Mouse (Mus musculus) kidney, embryonic 15.5 days (tissue): ENCODE measurements around the gene Cfd. TPM values are rescaled to one million over a fixed set of nuclear protein-coding genes. Genes with fewer than 3 reads are reported as not detected.

Source experiments
- microRNA-seq: library from miRNA; unstranded; fragments of <30 nt; microRNA quantifications from one replicate; pipeline ENCODE4, GENCODE M21; 2016
- polyA plus RNA-seq: library from polyadenylated mRNA; unstranded; fragments of >200 nt; fragmentation: Nextera tagmentation; extraction: Ambion mirVana; gene quantifications from 2 replicates; pipeline ENCODE4 v1.2.1, GENCODE M21; 2015

Gene Cfd
- polyA plus RNA-seq, 1 experiment from 2014 or later, result not detected

Small RNA genes lying within 50 kb of the gene (microRNA-seq; reads per million reads assigned to microRNA genes)
- gene Mir6910, result not detected

Other genes with a start within 250 kb of the Cfd start
- not detected in 2 replicates for gene Odf3l2, start 245.1 kb upstream of the Cfd start, polyA plus RNA-seq
- gene Madcam1, start 226.3 kb upstream of the Cfd start, polyA plus RNA-seq, result 2.7 and 2.8 TPM in 2 replicates
- 71.2 and 81.4 TPM in 2 replicates for gene Tpgs1, start 221.5 kb upstream of the Cfd start, polyA plus RNA-seq
- 88.4 and 100 TPM in 2 replicates for gene Cdc34, start 208.7 kb upstream of the Cfd start, polyA plus RNA-seq
- 0.50 and 0.95 TPM in 2 replicates for gene Gzmm, start 201.8 kb upstream of the Cfd start, polyA plus RNA-seq
- 913 and 925 TPM in 2 replicates for gene Bsg, start 186.4 kb upstream of the Cfd start, polyA plus RNA-seq
- gene Hcn2, start 174.2 kb upstream of the Cfd start, polyA plus RNA-seq, result 0.05 and 0.19 TPM in 2 replicates
- 43.7 and 54.4 TPM in 2 replicates for gene Polrmt, start 144.3 kb upstream of the Cfd start, polyA plus RNA-seq
- gene Fgf22, start 135.8 kb upstream of the Cfd start, polyA plus RNA-seq, result 0.12 and 0.14 TPM in 2 replicates
- 88.5 and 102 TPM in 2 replicates for gene Rnf126, start 123.9 kb upstream of the Cfd start, polyA plus RNA-seq
- gene Fstl3, start 113.6 kb upstream of the Cfd start, polyA plus RNA-seq, result 15.3 and 15.6 TPM in 2 replicates
- gene Prss57, start 99.9 kb upstream of the Cfd start, polyA plus RNA-seq, result 0.29 TPM in 1 of 2 replicates, not detected in the other
- gene Palm, start 97.3 kb upstream of the Cfd start, polyA plus RNA-seq, result 144 and 158 TPM in 2 replicates
- 14.9 and 15.2 TPM in 2 replicates for gene Misp, start 69.9 kb upstream of the Cfd start, polyA plus RNA-seq
- 398 and 438 TPM in 2 replicates for gene Ptbp1, start 36.4 kb upstream of the Cfd start, polyA plus RNA-seq
- 7.4 and 8.3 TPM in 2 replicates for gene Prtn3, start 16.4 kb upstream of the Cfd start, polyA plus RNA-seq
- 62.1 and 74.5 TPM in 2 replicates for gene Plppr3, start 16.2 kb upstream of the Cfd start, polyA plus RNA-seq
- 2.6 and 3.4 TPM in 2 replicates for gene Elane, start 4.6 kb upstream of the Cfd start, polyA plus RNA-seq
- 59.6 and 70.7 TPM in 2 replicates for gene Med16, start 18.1 kb downstream of the Cfd start, polyA plus RNA-seq
- gene Gm26602, start 20.0 kb downstream of the Cfd start, polyA plus RNA-seq, result 0.96 and 14.1 TPM in 2 replicates
- 0.71 and 1.2 TPM in 2 replicates for gene Kiss1r, start 26.1 kb downstream of the Cfd start, polyA plus RNA-seq
- 142 and 155 TPM in 2 replicates for gene R3hdm4, start 30.4 kb downstream of the Cfd start, polyA plus RNA-seq
- gene Arid3a, start 36.2 kb downstream of the Cfd start, polyA plus RNA-seq, result 7.3 and 7.4 TPM in 2 replicates
- gene Wdr18, start 69.3 kb downstream of the Cfd start, polyA plus RNA-seq, result 115 TPM in 2 replicates
- gene Grin3b, start 79.9 kb downstream of the Cfd start, polyA plus RNA-seq, result 0.31 and 0.39 TPM in 2 replicates
- 15.7 and 17.5 TPM in 2 replicates for gene Tmem259, start 93.5 kb downstream of the Cfd start, polyA plus RNA-seq
- gene Cnn2, start 97.7 kb downstream of the Cfd start, polyA plus RNA-seq, result 253 and 292 TPM in 2 replicates
- gene Abca7, start 105.6 kb downstream of the Cfd start, polyA plus RNA-seq, result 3.9 and 4.5 TPM in 2 replicates
- gene Arhgap45, start 125.8 kb downstream of the Cfd start, polyA plus RNA-seq, result 8.7 and 10.0 TPM in 2 replicates
- gene Polr2e, start 148.9 kb downstream of the Cfd start, polyA plus RNA-seq, result 235 and 243 TPM in 2 replicates
- gene Gpx4, start 156.3 kb downstream of the Cfd start, polyA plus RNA-seq, result 581 and 603 TPM in 2 replicates
- 14.4 and 16.2 TPM in 2 replicates for gene Sbno2, start 214.7 kb downstream of the Cfd start, polyA plus RNA-seq
- gene Stk11, start 224.9 kb downstream of the Cfd start, polyA plus RNA-seq, result 15.0 and 22.4 TPM in 2 replicates
- gene Atp5d, start 247.8 kb downstream of the Cfd start, polyA plus RNA-seq, result 594 and 612 TPM in 2 replicates
- 5.7 and 6.1 TPM in 2 replicates for gene Cbarp, start 250.0 kb downstream of the Cfd start, polyA plus RNA-seq